Mouse (Mus musculus): Measurements from ENCODE around the gene 4930596D02Rik.

Gene 4930596D02Rik

DNA sequence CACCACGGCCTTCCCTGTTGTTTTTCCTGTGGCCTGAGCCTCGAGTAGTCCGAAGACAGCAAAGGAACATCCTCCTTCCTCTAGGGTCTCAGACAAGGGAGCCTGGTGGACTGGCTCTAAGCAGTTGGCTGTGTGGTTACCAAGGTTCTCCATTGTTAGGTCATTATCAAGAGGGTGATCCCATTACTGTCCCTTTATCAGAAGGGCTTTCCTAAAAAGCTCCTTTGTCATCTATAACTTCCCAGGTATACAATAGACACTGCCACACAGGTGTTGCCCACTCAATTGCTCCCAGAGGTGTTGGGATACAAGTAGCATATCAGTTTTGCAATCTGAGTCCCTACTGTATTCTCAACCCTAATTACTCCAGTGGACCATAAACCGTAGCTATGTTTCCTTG lies at the start of gene 4930596D02Rik:
4930596D02Rik (minus strand) TSS at position 101 of the 400 bp plus-strand sequence.
- DNase-seq (ENCODE audit: low read depth, low spot score): no peak

DNA sequence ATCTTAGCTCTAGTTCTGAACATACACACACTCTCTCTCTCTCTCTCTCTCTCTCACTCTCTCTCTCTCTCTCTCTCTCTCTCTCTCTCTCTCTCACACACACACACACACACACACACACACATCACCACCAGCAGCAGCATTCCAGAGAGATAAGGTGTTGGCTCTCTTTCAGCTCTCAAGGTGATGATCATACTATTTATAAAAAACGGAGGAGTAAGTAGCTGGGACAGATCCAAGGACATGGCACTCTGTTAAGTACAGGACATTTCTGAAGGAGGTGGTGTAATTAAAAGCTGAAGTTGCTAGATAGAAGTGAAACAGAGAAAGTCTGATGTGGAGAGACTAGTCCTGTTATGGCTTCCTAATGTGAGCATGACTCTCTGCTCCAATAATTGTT lies 41.5 kb upstream of the 4930596D02Rik start:
- DNase-seq (ENCODE audit: low read depth, low spot score): no peak

DNA sequence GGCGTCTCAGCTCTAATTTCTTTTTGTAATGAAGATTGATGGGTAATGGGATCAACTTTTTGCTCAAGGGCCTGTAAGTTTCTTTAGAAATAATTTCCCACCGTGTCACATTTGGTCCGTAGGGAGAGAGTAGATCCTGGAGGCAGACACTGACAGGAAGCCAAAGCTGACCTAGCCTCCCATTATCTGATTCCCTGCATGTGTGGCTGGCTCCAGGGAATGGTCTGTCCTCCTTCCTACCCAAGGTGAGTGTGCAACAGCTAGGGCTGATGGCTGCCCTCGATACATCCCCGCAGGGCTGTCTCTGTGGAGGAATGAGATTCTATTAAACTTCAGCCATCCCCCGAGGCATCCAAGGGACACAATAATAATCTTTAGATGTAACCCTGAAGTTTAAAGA lies 33.5 kb upstream of the 4930596D02Rik start:
- DNase-seq (ENCODE audit: low read depth, low spot score): no peak

GRCm38 (mm10) chr14:35842111-35842721 lies 30.4 kb upstream of the 4930596D02Rik start:
- no peak for DNase-seq (ENCODE audit: low read depth, low spot score)

- no peak for DNase-seq (ENCODE audit: low read depth, low spot score)
These were observed 19.0 kb downstream of the 4930596D02Rik start for GRCm38 (mm10) chr14:35792656-35793213.

DNA sequence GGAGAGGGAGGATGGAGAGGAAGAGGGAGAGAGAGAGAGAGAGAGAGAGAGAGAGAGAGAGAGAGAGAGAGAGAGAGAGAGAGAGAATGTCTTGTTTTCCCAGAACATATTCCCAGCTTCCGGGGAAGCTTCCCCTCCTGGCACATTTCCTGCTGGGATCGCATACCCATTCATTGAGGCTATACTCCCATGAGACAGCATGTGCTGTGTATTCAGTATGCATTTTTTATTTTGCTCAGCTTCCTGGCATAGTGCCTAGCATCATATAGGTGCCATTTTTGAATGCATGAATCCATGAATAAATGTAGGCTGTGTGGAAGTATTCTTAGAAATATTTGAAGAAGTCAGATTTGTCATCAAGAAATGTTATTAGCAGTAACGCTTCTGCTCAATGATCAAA lies 31.7 kb downstream of the 4930596D02Rik start:
- DNase-seq (ENCODE audit: low read depth, low spot score): no peak

- DNase-seq (ENCODE audit: low read depth, low spot score): no peak
These were observed 38.5 kb downstream of the 4930596D02Rik start for GRCm38 (mm10) chr14:35773306-35773705.
